Mouse (Mus musculus): ENCODE data around the gene Rcbtb2.

DNA sequence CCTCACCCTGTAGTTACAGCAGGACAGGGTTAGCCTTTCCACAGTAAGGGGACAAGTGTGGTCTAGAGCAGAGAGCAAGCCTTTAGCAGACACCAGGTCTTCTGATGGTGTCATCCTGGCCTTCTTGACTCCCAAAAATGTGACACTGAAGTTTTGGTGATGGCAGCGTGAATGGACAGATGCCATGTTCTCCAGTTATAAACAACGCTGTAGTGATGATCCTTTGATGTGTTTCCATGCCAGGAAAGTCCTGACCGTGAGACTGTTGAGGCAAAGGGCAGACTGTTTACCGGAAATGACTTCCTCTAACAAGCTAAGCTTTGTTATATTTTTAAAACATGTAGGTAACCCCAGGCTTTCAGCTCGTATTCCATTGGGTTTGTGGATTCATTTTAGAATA is 17.0 kb downstream of the Rcbtb2 start:
- TF ChIP-seq POLR2A (IDR thresholded peaks at IDR 0.05; ENCODE audit: borderline replicate concordance, extremely low read depth, low read depth, low read length) (no peak), CTCF (IDR thresholded peaks at IDR 0.05; ENCODE audit: insufficient read depth, low read length) (no peak)
